Comparison of ENCODE assay signal across 23 mouse cellular contexts in genomic region chr6:83020836-83021593, GRCm38 (mm10). TPM values are rescaled to one million over a fixed set of nuclear protein-coding genes. Genes with fewer than 3 reads are reported as not detected.
DNase-seq lines count a peak whose midpoint lies in the region; ATAC-seq and TF ChIP-seq lines count a peak whose summit lies in the region.
"Had no signal": no experiment of that assay in that cellular context is flagged by ENCODE, and none has a peak within 500 bp of the region (broad histone marks: within the 10 kb centered on the region; RNA-seq: fewer than 3 reads in every experiment).

No protein-coding gene starts in this region.

- H3K27ac ChIP-seq in kidney, postnatal 0 days, result no peak overlapping the region
- peak overlapping the region; percentile 24; the same call in 1 of the 2 replicates for H3K27ac ChIP-seq in MEL (ENCODE audit: control insufficient read depth, low read depth, low read length)
- H3K27ac ChIP-seq in liver, embryonic 14.5 days, result peak overlapping the region; percentile 84
- no peak overlapping the region for H3K27ac ChIP-seq in stomach, postnatal 0 days (replicated peaks)
- H3K27ac ChIP-seq: embryonic facial prominence, embryonic 15.5 days; forebrain, embryonic 10.5 days; heart, adult 2 months; heart, embryonic 15.5 days; hindbrain, embryonic 10.5 days; hindbrain, embryonic 14.5 days had no signal

- intact Hi-C loops in heart, postnatal 36 days (cut with DNase I), result no loop called here

- H3K4me3 ChIP-seq in kidney, postnatal 0 days (replicated peaks; ENCODE audit: low read depth, low read length), result no peak overlapping the region
- H3K4me3 ChIP-seq in MEL (ENCODE audit: control insufficient read depth in 1 of 2, insufficient read depth in 1 of 2, low read depth in 2 of 2, low read length in 2 of 2), result no peak overlapping the region
- no peak overlapping the region for H3K4me3 ChIP-seq in liver, embryonic 14.5 days (ENCODE audit: insufficient read depth in 1 of 2, low read depth in 2 of 2, low read length in 2 of 2)
- H3K4me3 ChIP-seq in stomach, postnatal 0 days (ENCODE audit: low read depth, low read length), result no peak overlapping the region
- H3K4me3 ChIP-seq: embryonic facial prominence, embryonic 15.5 days; forebrain, embryonic 10.5 days; heart, adult 2 months; heart, embryonic 15.5 days; hindbrain, embryonic 10.5 days had no signal

- H3K9me3 ChIP-seq in kidney, postnatal 0 days (replicated peaks; ENCODE audit: low read length), result no peaks in the 10 kb centered on the region
- no peaks in the 10 kb centered on the region for H3K9me3 ChIP-seq in MEL (replicated peaks; ENCODE audit: insufficient read depth, low read length)
- no peaks in the 10 kb centered on the region for H3K9me3 ChIP-seq in liver, embryonic 14.5 days (ENCODE audit: control insufficient read depth, low read length)
- H3K9me3 ChIP-seq in stomach, postnatal 0 days (ENCODE audit: control insufficient read depth, low read length), result no peaks in the 10 kb centered on the region
- H3K9me3 ChIP-seq: embryonic facial prominence, embryonic 15.5 days; forebrain, embryonic 10.5 days; heart, embryonic 15.5 days; hindbrain, embryonic 10.5 days had no signal

- no peak overlapping the region for H3K9ac ChIP-seq in kidney, postnatal 0 days (ENCODE audit: low read depth, low read length)
- no peak overlapping the region for H3K9ac ChIP-seq in MEL (ENCODE audit: control insufficient read depth, low read depth, low read length, poor library complexity, severe bottlenecking)
- 0 out of 2 replicates have a peak overlapping the region, but pooled peaks have one; percentile 27 for H3K9ac ChIP-seq in liver, embryonic 14.5 days (replicated peaks)
- H3K9ac ChIP-seq in stomach, postnatal 0 days (ENCODE audit: low read length), result no peak overlapping the region
- H3K9ac ChIP-seq: embryonic facial prominence, embryonic 15.5 days; heart, embryonic 15.5 days; hindbrain, embryonic 14.5 days had no signal

- TF ChIP-seq EP300 in MEL (IDR thresholded peaks at IDR 0.05; ENCODE audit: low read depth in 1 of 2, low read length in 2 of 2), result no peak
- TF ChIP-seq EP300 in liver, embryonic 14.5 days (IDR thresholded peaks at IDR 0.05; ENCODE audit: low read depth), result no peak
- no peak for TF ChIP-seq EP300 in stomach, postnatal 0 days (optimal IDR thresholded peaks at IDR 0.05)

- H3K36me3 ChIP-seq in kidney, postnatal 0 days (ENCODE audit: insufficient read depth, low read length), result no peaks in the 10 kb centered on the region
- peaks cover 0 to 33% of the 10 kb centered on the region in 2 experiments; a peak in 2 of 4 replicates for H3K36me3 ChIP-seq in MEL (ENCODE audit: control insufficient read depth in 1 of 2, insufficient read depth in 2 of 2, low read length in 2 of 2)
- no peaks in the 10 kb centered on the region for H3K36me3 ChIP-seq in liver, embryonic 14.5 days (replicated peaks; ENCODE audit: control insufficient read depth, insufficient read depth, low read depth)
- no peaks in the 10 kb centered on the region for H3K36me3 ChIP-seq in stomach, postnatal 0 days (ENCODE audit: control insufficient read depth, insufficient read depth, low read length)
- H3K36me3 ChIP-seq: embryonic facial prominence, embryonic 15.5 days; forebrain, embryonic 10.5 days; heart, embryonic 15.5 days; hindbrain, embryonic 10.5 days had no signal

- ATAC-seq in kidney, postnatal 0 days (replicated peaks; ENCODE audit: low FRiP score, low read depth), result peak; percentile 43; the same call in 1 of the 2 replicates
- no peak for ATAC-seq in liver, embryonic 14.5 days (ENCODE audit: insufficient read depth)
- no peak for ATAC-seq in stomach, postnatal 0 days (ENCODE audit: low FRiP score, low TSS enrichment)
- ATAC-seq: forebrain, embryonic 14.5 days had no signal

- H3K79me2 ChIP-seq in MEL (ENCODE audit: control insufficient read depth, insufficient read depth, low read length, poor library complexity), result no peaks in the 10 kb centered on the region

- no peak overlapping the region for H3K4me2 ChIP-seq in kidney, postnatal 0 days (ENCODE audit: low read length)
- peak overlapping the region; percentile 54 for H3K4me2 ChIP-seq in liver, embryonic 14.5 days (ENCODE audit: low read depth)
- H3K4me2 ChIP-seq in stomach, postnatal 0 days (replicated peaks; ENCODE audit: low read depth), result no peak overlapping the region
- H3K4me2 ChIP-seq: embryonic facial prominence, embryonic 15.5 days; heart, embryonic 11.5 days; heart, embryonic 15.5 days; hindbrain, embryonic 14.5 days had no signal

- 43% methylated on average over 4 of the region's 4 CpGs for WGBS in kidney, postnatal 0 days
- 75% methylated on average over 4 of the region's 4 CpGs for WGBS in liver, embryonic 14.5 days (ENCODE audit: insufficient replicate concordance)
- WGBS in stomach, postnatal 0 days, result 79% methylated on average over 4 of the region's 4 CpGs

- no peaks in the 10 kb centered on the region for H3K4me1 ChIP-seq in kidney, postnatal 0 days (replicated peaks; ENCODE audit: insufficient read depth, low read length)
- peaks cover 17 to 31% of the 10 kb centered on the region in 2 experiments for H3K4me1 ChIP-seq in MEL (ENCODE audit: control insufficient read depth in 1 of 2, insufficient read depth in 2 of 2, low read length in 2 of 2)
- H3K4me1 ChIP-seq in liver, embryonic 14.5 days (replicated peaks; ENCODE audit: control insufficient read depth in 2 of 2, insufficient read depth in 2 of 2, low read length in 1 of 2), result peaks cover 70 to 80% of the 10 kb centered on the region in 2 experiments
- H3K4me1 ChIP-seq in stomach, postnatal 0 days (replicated peaks; ENCODE audit: control insufficient read depth, insufficient read depth), result no peaks in the 10 kb centered on the region
- H3K4me1 ChIP-seq: embryonic facial prominence, embryonic 15.5 days; forebrain, embryonic 10.5 days; hindbrain, embryonic 10.5 days had no signal

- no peaks in the 10 kb centered on the region for H3K27me3 ChIP-seq in kidney, postnatal 0 days (ENCODE audit: insufficient read depth, low read length)
- no peaks in the 10 kb centered on the region for H3K27me3 ChIP-seq in MEL (ENCODE audit: control insufficient read depth in 1 of 2, insufficient read depth in 2 of 2, low read length in 2 of 2)
- H3K27me3 ChIP-seq in liver, embryonic 14.5 days (ENCODE audit: control insufficient read depth, insufficient read depth, low read length), result no peaks in the 10 kb centered on the region
- no peaks in the 10 kb centered on the region for H3K27me3 ChIP-seq in stomach, postnatal 0 days (ENCODE audit: control insufficient read depth, insufficient read depth, low read length)
- H3K27me3 ChIP-seq: embryonic facial prominence, embryonic 15.5 days; heart, embryonic 15.5 days had no signal

- no peak for TF ChIP-seq RAD21 in MEL (IDR thresholded peaks at IDR 0.05; ENCODE audit: low read depth, low read length)

- TF ChIP-seq CTCF in kidney, postnatal 0 days (IDR thresholded peaks at IDR 0.05; ENCODE audit: low read depth), result no peak
- TF ChIP-seq CTCF in MEL (IDR thresholded peaks at IDR 0.05 in 2 of 3, conservative IDR thresholded peaks at IDR 0.05 in 1 of 3; ENCODE audit: control insufficient read depth in 1 of 3, insufficient read depth in 1 of 3, low read depth in 2 of 3, low read length in 3 of 3, poor library complexity in 1 of 3, severe bottlenecking in 1 of 3), result no peak
- no peak for TF ChIP-seq CTCF in liver, embryonic 14.5 days (IDR thresholded peaks at IDR 0.05; ENCODE audit: low read depth)
- no peak for TF ChIP-seq CTCF in stomach, postnatal 0 days (IDR thresholded peaks at IDR 0.05; ENCODE audit: low read depth)

- DNase-seq in heart, adult 11 months, result peak; percentile 71
- no peak for DNase-seq in heart, postnatal 36 days
- no peak for DNase-seq in kidney, postnatal 0 days (ENCODE audit: low spot score)
- no peak for DNase-seq in kidney, postnatal 25 days
- no peak for DNase-seq in MEL (ENCODE audit: low read depth, low spot score)
- DNase-seq in liver, embryonic 14.5 days (ENCODE audit: low read depth in 3 of 3, low spot score in 3 of 3), result no peak
- DNase-seq in stomach, postnatal 0 days (ENCODE audit: low spot score), result no peak
- no peak for DNase-seq in neural tube, embryonic 10.5 days (ENCODE audit: extremely low spot score, low spot score)
- DNase-seq: adrenal gland, adult 8-10 months; adrenal gland, postnatal 36 days; cerebellum, adult 2 months; cerebellum, postnatal 10 days; embryo, embryonic 11 days; heart, adult 2 months; heart, postnatal 14 days had no signal

- no peak for TF ChIP-seq POLR2A in MEL (IDR thresholded peaks at IDR 0.05; ENCODE audit: control insufficient read depth in 1 of 2, insufficient read depth in 1 of 2, low read depth in 1 of 2, low read length in 2 of 2, poor library complexity in 1 of 2)

RNA-seq across cellular contexts. Expression of gene Dok1, which starts 12.3 kb away (rescaled TPM):
- total RNA-seq in heart, postnatal 36 days (2021), result 1 to 10 TPM; 2.8 to 4.3 TPM
- 13.7 and 15.2 TPM in 2 replicates for polyA plus RNA-seq in kidney, postnatal 0 days (2015; fragmentation: Nextera tagmentation; extraction: Ambion mirVana)
- total RNA-seq in MEL (2012; rRNA removed), result 17.9 and 18.7 TPM in 2 replicates
- polyA plus RNA-seq in MEL (2012; ENCODE audit: insufficient read depth in 1 of 2, insufficient read length in 2 of 2, low read depth in 1 of 2, low replicate concordance in 2 of 2, missing spikeins in 1 of 2), result 10 to 100 TPM in 1 of 2 experiments, not detected in 1; 22.3 TPM
- polyA plus RNA-seq in liver, embryonic 14.5 days (2012; rRNA removed), result 13.9 and 14.9 TPM in 2 replicates
- 12.7 and 15.7 TPM in 2 replicates for polyA plus RNA-seq in liver, embryonic 14.5 days (2014; fragmentation: Nextera tagmentation; extraction: Ambion mirVana)
- 8.3 TPM in 2 replicates for polyA plus RNA-seq in stomach, postnatal 0 days (2015; fragmentation: Nextera tagmentation; extraction: Ambion mirVana)

RNA-seq across cellular contexts. Expression of gene Loxl3, which starts 13.0 kb away (rescaled TPM):
- total RNA-seq in heart, postnatal 36 days (2021), result 1 to 10 TPM; 2.9 to 3.1 TPM
- polyA plus RNA-seq in kidney, postnatal 0 days (2015; fragmentation: Nextera tagmentation; extraction: Ambion mirVana), result 13.4 and 16.1 TPM in 2 replicates
- 0.77 and 0.78 TPM in 2 replicates for total RNA-seq in MEL (2012; rRNA removed)
- 1 to 10 TPM in 1 of 2 experiments, not detected in 1; 1.0 TPM for polyA plus RNA-seq in MEL (2012; ENCODE audit: insufficient read depth in 1 of 2, insufficient read length in 2 of 2, low read depth in 1 of 2, low replicate concordance in 2 of 2, missing spikeins in 1 of 2)
- 0.92 and 1.6 TPM in 2 replicates for polyA plus RNA-seq in liver, embryonic 14.5 days (2012; rRNA removed)
- 1.1 TPM in 2 replicates for polyA plus RNA-seq in liver, embryonic 14.5 days (2014; fragmentation: Nextera tagmentation; extraction: Ambion mirVana)
- 5.5 and 6.1 TPM in 2 replicates for polyA plus RNA-seq in stomach, postnatal 0 days (2015; fragmentation: Nextera tagmentation; extraction: Ambion mirVana)

RNA-seq across cellular contexts. Expression of gene Aup1, which starts 33.3 kb away (rescaled TPM):
- total RNA-seq in heart, postnatal 36 days (2021), result 10 to 100 TPM; 78.1 to 82.2 TPM
- polyA plus RNA-seq in kidney, postnatal 0 days (2015; fragmentation: Nextera tagmentation; extraction: Ambion mirVana), result 194 and 210 TPM in 2 replicates
- total RNA-seq in MEL (2012; rRNA removed), result 206 and 259 TPM in 2 replicates
- polyA plus RNA-seq in MEL (2012; ENCODE audit: insufficient read depth in 1 of 2, insufficient read length in 2 of 2, low read depth in 1 of 2, low replicate concordance in 2 of 2, missing spikeins in 1 of 2), result 100 to 1,000 TPM in 1 of 2 experiments, not detected in 1; 500 TPM
- polyA plus RNA-seq in liver, embryonic 14.5 days (2012; rRNA removed), result 172 and 269 TPM in 2 replicates
- polyA plus RNA-seq in liver, embryonic 14.5 days (2014; fragmentation: Nextera tagmentation; extraction: Ambion mirVana), result 128 and 136 TPM in 2 replicates
- 135 and 150 TPM in 2 replicates for polyA plus RNA-seq in stomach, postnatal 0 days (2015; fragmentation: Nextera tagmentation; extraction: Ambion mirVana)

RNA-seq across cellular contexts. Expression of gene Htra2, which starts 34.1 kb away (rescaled TPM):
- total RNA-seq in heart, postnatal 36 days (2021), result 10 to 100 TPM; 34.2 to 35.4 TPM
- 68.5 and 70.4 TPM in 2 replicates for polyA plus RNA-seq in kidney, postnatal 0 days (2015; fragmentation: Nextera tagmentation; extraction: Ambion mirVana)
- total RNA-seq in MEL (2012; rRNA removed), result 95.1 and 107 TPM in 2 replicates
- polyA plus RNA-seq in MEL (2012; ENCODE audit: insufficient read depth in 1 of 2, insufficient read length in 2 of 2, low read depth in 1 of 2, low replicate concordance in 2 of 2, missing spikeins in 1 of 2), result 100 to 1,000 TPM in 1 of 2 experiments, not detected in 1; 133 TPM
- 75.7 and 80.9 TPM in 2 replicates for polyA plus RNA-seq in liver, embryonic 14.5 days (2012; rRNA removed)
- polyA plus RNA-seq in liver, embryonic 14.5 days (2014; fragmentation: Nextera tagmentation; extraction: Ambion mirVana), result 54.3 and 54.9 TPM in 2 replicates
- 31.3 and 35.7 TPM in 2 replicates for polyA plus RNA-seq in stomach, postnatal 0 days (2015; fragmentation: Nextera tagmentation; extraction: Ambion mirVana)

RNA-seq across cellular contexts. Expression of gene Dqx1, which starts 36.6 kb away (rescaled TPM):
- under 1 TPM; 0.65 to 0.89 TPM for total RNA-seq in heart, postnatal 36 days (2021)
- 5.8 and 7.0 TPM in 2 replicates for polyA plus RNA-seq in kidney, postnatal 0 days (2015; fragmentation: Nextera tagmentation; extraction: Ambion mirVana)
- 1.3 TPM in 2 replicates for total RNA-seq in MEL (2012; rRNA removed)
- 1 to 10 TPM in 1 of 2 experiments, not detected in 1; 3.4 TPM for polyA plus RNA-seq in MEL (2012; ENCODE audit: insufficient read depth in 1 of 2, insufficient read length in 2 of 2, low read depth in 1 of 2, low replicate concordance in 2 of 2, missing spikeins in 1 of 2)
- polyA plus RNA-seq in liver, embryonic 14.5 days (2012; rRNA removed), result 7.7 and 7.8 TPM in 2 replicates
- 2.9 and 3.1 TPM in 2 replicates for polyA plus RNA-seq in liver, embryonic 14.5 days (2014; fragmentation: Nextera tagmentation; extraction: Ambion mirVana)
- 5.4 and 5.8 TPM in 2 replicates for polyA plus RNA-seq in stomach, postnatal 0 days (2015; fragmentation: Nextera tagmentation; extraction: Ambion mirVana)
- total RNA-seq: common myeloid progenitor, adult 5-6 weeks had no signal

Comparison
In these comparisons a context has a peak if more than half of its experiments do, and no peak if none do; other contexts are left out.
1. H3K27ac ChIP-seq: peak in MEL (single experiment) and liver, embryonic 14.5 days (single experiment); none in kidney, postnatal 0 days (single experiment) and stomach, postnatal 0 days (single experiment).